Mouse (Mus musculus): ENCODE measurements at regions not wholly inside any gene's neighbourhood (a gene's known extent, or its start where the extent isn't known, plus 50 kb on each side); places are given as distances from the start of the nearest gene placed in this dataset.

DNA sequence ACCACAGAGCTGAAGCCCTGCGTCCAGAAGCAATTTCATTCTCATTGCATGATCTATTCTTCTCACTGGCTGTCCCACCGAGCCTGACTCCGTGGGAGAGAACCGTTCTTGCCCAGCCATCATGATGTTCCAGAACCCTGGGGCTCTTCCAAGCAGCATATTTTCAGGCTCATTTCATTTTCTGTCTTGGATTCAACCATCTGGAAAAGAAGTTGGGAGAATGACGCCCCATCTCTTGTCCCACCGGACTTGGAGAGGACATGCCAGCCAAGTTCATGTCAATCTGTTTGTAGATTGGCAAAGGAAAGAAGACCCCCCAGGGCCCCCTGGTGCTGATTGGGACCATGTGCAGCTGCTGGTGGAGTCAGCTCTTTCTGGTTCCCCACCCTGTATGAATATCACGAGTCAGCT lies 1400.5 kb upstream of the Lrrc6 start:
- no peak for TF ChIP-seq CTCF (IDR thresholded peaks at IDR 0.05; ENCODE audit: low read depth)
- TF ChIP-seq EP300 (IDR thresholded peaks at IDR 0.05; ENCODE audit: low read depth): no peak
